Mouse (Mus musculus) olfactory bulb, adult 2 months (tissue): ENCODE data around the gene Vim.

Experiments
- CTCF ChIP-seq: fragments of 200-500 bp; IDR thresholded peaks from 2 replicates; pipeline ENCODE4 v1.5.1; 2012; ENCODE audit warnings: low read depth, mild to moderate bottlenecking, low read length, moderate library complexity; ENCODE audit not compliant: insufficient read depth
- POLR2A ChIP-seq: fragments of 200-500 bp; IDR thresholded peaks from 2 replicates; pipeline ENCODE4 v1.6.1; 2012; ENCODE audit warnings: mild to moderate bottlenecking, low read depth, low read length, moderate library complexity; ENCODE audit not compliant: insufficient read depth

- TF ChIP-seq CTCF (no peak), POLR2A (no peak)
Measured at GRCm38 (mm10) chr2:13530639-13531038, 43.1 kb upstream of the Vim start.
